Mouse (Mus musculus): ENCODE data around the gene Rbck1.
A peak's percentile ranks its signal among the peaks of the same experiment; 100 is the strongest.
"Not testable (repeated sequence)": the region's sequence is repeated elsewhere in the genome, so short reads cannot be mapped to it uniquely, and the experiment has no call there.

Gene Rbck1

DNA sequence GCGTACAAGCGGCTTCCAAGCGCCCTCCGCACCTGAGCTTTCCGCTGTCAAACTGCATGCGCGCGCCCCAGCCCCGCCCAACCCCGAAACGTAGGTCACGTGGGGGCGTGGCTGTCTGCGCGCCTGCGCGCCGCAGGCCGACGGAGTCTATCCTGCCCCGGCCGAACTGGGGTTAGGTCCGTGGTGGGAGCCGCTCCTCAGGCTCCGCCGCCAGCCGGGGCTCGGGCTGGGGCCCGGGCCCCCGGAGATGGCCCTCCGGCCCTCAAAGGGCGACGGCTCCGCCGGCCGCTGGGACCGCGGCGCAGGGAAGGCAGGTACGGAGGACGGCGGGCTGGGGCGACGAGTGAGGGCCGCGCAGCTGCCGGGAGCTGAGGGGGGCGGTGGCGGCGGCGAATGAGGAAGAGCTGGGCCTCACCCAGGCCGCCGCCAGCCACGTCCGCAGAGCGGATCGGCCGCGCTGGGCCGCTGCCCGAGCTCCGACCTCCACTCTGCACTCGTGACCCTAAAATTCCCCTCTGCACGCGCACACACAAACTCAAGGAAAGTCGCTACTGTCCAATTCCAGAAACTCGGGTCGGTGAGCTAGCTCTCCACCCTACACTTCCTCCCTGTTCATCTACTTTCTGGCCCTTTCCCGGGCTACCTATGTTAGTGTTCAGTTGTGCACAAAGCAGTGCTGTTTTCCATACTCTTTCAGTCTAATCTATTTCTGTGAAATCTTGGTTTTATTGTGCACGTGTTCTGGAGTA lies 38.6 kb downstream of the Rbck1 start, which contains the start of gene Tbc1d20:
Gene Tbc1d20, plus strand, starts transcription at position 102 of the 749 bp plus-strand sequence.
- DNase-seq = peak; percentile 90

- no peak for DNase-seq
These were observed 39.2 kb downstream of the Rbck1 start for GRCm38 (mm10) chr2:152293179-152293726.

DNA sequence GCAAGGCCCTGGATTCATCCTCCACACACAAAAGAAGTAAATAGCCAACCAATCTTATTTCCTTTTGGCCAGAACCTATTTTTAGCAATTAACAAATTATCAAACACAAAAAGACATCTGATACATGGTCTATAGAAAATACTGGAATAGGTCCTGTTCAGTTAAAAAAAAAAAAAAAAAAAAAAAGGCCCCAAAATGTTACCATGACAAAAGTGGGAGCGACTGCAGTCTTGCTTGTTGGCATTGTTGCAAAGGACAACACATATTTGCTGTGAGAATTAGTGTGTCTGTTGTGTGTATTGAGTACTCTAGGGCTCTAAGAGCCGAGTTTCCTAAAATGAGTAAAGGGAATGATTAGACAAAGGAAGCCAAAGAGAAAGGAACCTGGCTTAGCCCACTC lies 40.0 kb downstream of the Rbck1 start:
- no peak for DNase-seq

GRCm38 (mm10) chr2:152289623-152290022 lies 42.8 kb downstream of the Rbck1 start:
- DNase-seq = not testable (repeated sequence)

- no peak for DNase-seq
These were observed 44.4 kb downstream of the Rbck1 start for GRCm38 (mm10) chr2:152288046-152288445.

GRCm38 (mm10) chr2:152287560-152287959 lies 44.9 kb downstream of the Rbck1 start:
- no peak for DNase-seq

- DNase-seq = no peak
These were observed 51.0 kb downstream of the Rbck1 start for GRCm38 (mm10) chr2:152281407-152281806.

GRCm38 (mm10) chr2:152273639-152274038 lies 58.8 kb downstream of the Rbck1 start:
- DNase-seq = no peak
